Mouse (Mus musculus) liver, adult (tissue): ENCODE data around the gene Pigc.

ENCODE experiments used
- GATA4 ChIP-seq: IDR thresholded peaks from 2 replicates; pipeline ENCODE4 v1.6.1; 2014; ENCODE audit warnings: mild to moderate bottlenecking, low read length; ENCODE audit not compliant: insufficient replicate concordance

Pigc gene

DNA sequence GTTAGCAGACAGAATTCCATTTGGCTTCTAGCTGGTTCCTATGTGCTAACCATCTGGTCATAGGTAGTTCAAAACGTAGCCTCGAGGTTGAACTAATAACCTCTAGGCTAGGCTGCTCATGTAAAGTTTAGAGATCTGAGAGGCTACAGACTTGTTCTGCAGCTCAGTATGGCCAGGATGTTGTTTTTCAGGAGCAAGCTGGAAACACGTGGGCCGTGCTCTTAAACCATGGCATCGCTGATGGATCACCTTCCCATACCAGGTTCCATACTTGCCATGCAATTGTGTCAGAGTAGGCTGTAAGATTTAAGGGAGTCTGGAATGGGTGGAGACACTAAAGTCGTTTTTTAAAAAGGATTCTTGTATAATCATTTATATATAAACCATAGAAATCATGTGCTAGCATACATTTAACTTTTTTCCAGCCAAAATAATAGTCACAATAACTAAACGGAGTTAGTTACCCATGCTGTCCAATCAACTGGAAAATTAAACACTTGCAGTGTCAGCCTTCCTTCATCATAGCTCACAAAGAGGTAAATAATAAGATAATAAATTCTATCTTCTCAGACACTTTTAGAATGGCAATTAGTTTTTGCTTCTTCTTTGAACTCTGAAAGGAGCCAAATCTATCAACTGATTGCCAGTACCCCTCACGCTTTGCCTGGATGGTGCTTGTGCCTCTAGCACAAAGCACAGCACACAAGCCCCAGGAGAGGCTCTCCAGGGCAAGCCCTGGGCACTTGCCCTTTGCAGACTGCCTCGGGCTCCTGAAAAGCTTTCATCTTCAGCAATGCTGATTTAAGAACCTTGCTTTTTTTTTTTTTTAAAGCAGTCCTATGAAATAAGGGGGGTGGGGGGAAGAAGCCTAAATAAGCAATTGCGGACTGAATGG is 21.9 kb downstream of the Pigc start:
- TF ChIP-seq GATA4 = no peak

GRCm38 (mm10) chr1:161991846-161992245 is 22.9 kb downstream of the Pigc start:
- no peak for TF ChIP-seq GATA4

GRCm38 (mm10) chr1:161992389-161992788 is 23.4 kb downstream of the Pigc start:
- no peak for TF ChIP-seq GATA4

DNA sequence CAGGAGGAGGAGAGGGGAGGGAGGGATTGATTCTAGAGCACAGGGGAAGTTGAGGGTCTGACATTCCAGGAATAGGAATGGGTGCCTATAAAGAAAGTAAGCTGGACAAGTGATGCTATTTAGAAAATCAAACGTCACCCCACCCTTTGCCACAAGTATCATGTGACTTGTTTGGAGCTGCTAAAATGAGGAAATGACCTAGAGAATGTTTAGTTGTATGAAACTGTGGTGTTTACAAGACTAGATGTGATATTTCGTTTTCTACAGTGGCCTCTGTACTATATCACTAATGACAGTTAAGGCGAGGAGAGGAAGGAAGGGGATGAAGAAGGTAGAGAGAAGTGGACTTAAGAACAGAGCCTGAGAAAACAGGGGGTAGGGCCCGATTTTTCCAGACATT is 29.8 kb downstream of the Pigc start:
- TF ChIP-seq GATA4 = no peak

- no peak for TF ChIP-seq GATA4
Measured at GRCm38 (mm10) chr1:161999338-161999737, 30.4 kb downstream of the Pigc start.

DNA sequence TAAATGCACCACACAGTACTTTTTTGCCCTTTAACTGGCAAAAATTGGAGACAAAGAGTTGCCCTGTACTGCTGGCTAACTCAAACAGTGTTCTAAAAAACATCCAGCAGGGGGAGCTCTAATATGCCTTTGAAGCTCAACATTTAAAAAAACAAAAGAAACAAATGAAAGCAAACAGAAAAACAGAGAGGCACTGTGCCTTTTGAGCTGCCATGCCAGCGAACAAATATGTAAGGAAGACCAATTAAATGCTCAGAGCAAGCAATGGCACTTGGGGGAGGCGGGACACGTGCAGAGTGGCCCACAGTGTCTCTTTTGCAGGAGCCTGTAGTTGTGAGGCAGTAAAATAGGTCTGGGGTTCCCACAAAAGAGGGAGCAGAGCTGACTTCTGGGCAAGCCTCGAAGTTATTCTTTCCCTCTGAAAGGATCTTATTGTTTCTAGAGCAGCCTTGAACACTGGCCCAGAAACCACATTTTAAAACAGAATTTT is 30.9 kb downstream of the Pigc start:
- TF ChIP-seq GATA4 = no peak

DNA sequence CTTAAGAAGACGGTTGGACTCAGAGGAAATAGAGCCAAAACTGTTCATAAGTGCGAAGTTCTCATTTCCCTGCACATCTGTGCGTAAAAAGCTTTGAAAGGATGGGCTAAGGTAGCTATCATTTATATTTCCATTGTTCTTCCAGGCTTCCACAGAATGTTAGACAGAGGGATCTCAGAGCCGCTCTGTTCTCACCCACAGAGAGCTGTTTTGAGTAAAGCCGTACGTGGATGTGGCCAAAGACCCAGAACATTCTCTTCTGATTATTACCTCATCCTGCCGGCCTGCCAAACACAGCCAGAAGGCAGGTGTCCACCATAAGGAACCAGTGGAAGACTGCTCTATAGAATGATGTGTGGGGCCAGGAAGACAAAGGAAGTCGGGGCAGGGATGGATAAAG is 32.3 kb downstream of the Pigc start:
- TF ChIP-seq GATA4 = no peak

DNA sequence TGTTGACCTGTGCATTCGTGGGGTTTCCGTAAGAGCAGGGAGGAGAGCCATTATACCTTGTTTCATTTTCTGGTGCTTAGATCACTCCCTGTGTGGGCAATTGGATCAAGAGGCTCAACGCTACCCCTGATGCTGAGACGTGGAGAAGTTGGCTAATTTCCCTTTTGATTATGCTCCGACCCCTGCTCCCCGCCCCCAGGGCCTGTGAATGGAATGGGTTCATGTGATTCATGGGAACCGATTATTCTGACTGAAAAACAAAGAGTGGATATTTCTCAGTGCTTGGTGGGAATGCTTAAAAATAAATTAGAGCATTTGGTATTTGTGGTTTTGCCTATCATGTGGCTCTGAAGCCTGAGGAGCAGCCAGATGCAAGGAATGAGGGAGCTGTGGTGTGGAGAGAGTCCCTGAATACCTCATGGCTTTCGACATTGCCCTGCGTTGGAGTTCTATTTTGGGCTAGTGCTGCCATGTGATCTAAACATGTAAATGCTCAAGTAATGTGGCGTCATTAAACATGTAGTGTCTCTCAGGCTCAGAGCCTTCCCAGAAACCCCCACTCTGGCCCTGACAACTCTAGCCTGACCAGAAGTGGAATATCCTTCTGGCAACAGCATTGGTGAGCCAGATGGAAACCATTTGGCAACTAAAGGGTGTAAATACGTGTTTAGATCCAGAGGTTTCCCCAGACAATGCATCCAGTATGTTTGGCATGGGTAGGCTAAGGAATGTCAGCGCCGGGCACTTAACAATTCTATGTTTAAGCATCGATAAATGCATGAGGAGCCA is 34.9 kb downstream of the Pigc start:
- no peak for TF ChIP-seq GATA4

- no peak for TF ChIP-seq GATA4
Measured at GRCm38 (mm10) chr1:162004518-162004780, 35.5 kb downstream of the Pigc start.

DNA sequence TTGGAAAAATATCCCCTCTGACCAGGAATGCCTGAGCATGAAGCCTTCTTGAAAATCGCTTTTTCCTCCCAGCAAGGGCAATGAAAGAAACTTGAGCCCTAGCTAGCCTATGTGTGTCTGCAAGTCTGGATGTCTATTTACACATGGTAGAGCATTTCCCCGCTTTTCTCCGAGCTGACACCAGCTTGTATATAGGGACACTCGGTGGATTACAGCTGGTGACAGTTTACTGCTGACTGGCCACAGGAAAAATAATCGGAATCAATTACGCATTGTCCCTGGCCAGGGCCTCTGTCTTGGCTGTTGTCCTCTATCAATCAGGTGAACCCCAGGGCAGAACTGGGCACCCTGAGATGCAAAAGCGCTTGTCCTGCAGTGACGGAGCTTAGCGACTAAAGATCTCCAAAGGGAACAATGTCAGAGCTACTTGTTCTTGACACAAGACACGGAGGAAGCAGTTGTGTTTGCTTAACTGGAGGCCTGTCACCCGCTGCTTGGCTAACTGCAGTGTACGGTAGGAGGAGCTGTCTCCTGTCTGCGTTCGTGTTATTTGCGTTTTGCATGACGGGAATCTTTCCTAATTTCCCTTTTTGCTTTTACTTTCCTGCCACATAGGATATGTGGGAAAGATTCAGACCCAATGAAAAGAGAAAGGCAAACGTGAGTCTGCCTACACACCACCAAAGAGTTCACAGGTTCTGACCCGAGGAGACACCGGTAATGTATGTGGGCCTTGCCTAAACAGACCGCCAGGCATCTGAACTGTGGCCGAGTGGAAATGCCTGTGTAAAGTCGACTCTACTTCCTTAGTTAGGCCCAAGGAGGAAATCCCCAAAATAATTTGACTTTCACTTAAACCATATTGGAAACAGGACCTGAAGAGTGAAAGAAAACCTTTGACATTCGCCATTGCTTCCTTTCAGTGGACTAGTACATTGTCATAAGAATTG is 36.1 kb downstream of the Pigc start:
- TF ChIP-seq GATA4 = no peak

DNA sequence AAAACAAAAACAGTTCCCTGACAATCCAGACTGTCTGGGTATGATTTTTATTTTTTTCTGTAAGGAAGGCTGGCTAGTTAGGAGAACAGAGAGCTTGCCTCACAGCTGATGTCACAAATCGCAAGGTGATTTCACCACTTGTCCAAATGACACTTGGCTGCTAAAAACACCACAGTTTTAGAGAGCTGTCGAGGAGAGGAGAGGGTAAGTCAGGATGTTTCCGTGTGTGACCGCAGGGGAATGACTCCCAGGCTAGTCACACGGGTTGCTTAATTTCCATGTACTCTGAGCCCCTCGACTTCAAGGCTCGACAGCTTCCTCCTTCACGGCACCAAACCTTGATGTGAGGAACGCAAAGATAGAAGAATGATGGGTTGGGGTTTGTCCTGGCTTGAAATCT is 37.1 kb downstream of the Pigc start:
- no peak for TF ChIP-seq GATA4

- no peak for TF ChIP-seq GATA4
Measured at GRCm38 (mm10) chr1:162008208-162008607, 39.2 kb downstream of the Pigc start.

GRCm38 (mm10) chr1:162008631-162009067 is 39.7 kb downstream of the Pigc start:
- TF ChIP-seq GATA4 = no peak

GRCm38 (mm10) chr1:162009086-162009485 is 40.1 kb downstream of the Pigc start:
- TF ChIP-seq GATA4 = no peak

GRCm38 (mm10) chr1:162011523-162012245 is 42.7 kb downstream of the Pigc start:
- no peak for TF ChIP-seq GATA4

- no peak for TF ChIP-seq GATA4
Measured at GRCm38 (mm10) chr1:162013561-162013960, 44.6 kb downstream of the Pigc start.
